Mouse (Mus musculus) embryonic facial prominence, embryonic 10.5 days (tissue): ENCODE data around the gene Tmprss4. TPM values are rescaled to one million over a fixed set of nuclear protein-coding genes. Genes with fewer than 3 reads are reported as not detected.

Experiments
- polyA plus RNA-seq: library from polyadenylated mRNA; unstranded; fragments of >200 nt; fragmentation: Nextera tagmentation; extraction: Ambion mirVana; gene quantifications from 2 replicates; pipeline ENCODE4 v1.2.1, GENCODE M21; 2016

The Tmprss4 gene
- polyA plus RNA-seq, 1 experiment from 2014 or later: 0.37 TPM

Other genes starting within 250 kb of the Tmprss4 start
- gene Ube4a, start 238.5 kb downstream of the Tmprss4 start, polyA plus RNA-seq: 23.2 and 23.7 TPM in 2 replicates
- not detected in 2 replicates for gene Cd3g, start 223.7 kb downstream of the Tmprss4 start, polyA plus RNA-seq
- gene Cd3d, start 222.3 kb downstream of the Tmprss4 start, polyA plus RNA-seq: not detected in 2 replicates
- gene Cd3e, start 194.5 kb downstream of the Tmprss4 start, polyA plus RNA-seq: not detected in 2 replicates
- 9.7 TPM in 2 replicates for gene Mpzl2, start 164.3 kb downstream of the Tmprss4 start, polyA plus RNA-seq
- gene Mpzl3, start 148.9 kb downstream of the Tmprss4 start, polyA plus RNA-seq: 2.2 and 3.7 TPM in 2 replicates
- 0.96 and 1.4 TPM in 2 replicates for gene Jaml, start 124.9 kb downstream of the Tmprss4 start, polyA plus RNA-seq
- gene Scn2b, start 86.3 kb downstream of the Tmprss4 start, polyA plus RNA-seq: 6.7 and 7.3 TPM in 2 replicates
- gene Scn4b, start 65.7 kb downstream of the Tmprss4 start, polyA plus RNA-seq: 0.48 and 0.79 TPM in 2 replicates
- not detected in 2 replicates for gene BC049352, start 22.1 kb downstream of the Tmprss4 start, polyA plus RNA-seq
- gene Il10ra, start 65.1 kb upstream of the Tmprss4 start, polyA plus RNA-seq: 0.55 and 0.59 TPM in 2 replicates
- 0.99 and 1.0 TPM in 2 replicates for gene Tmprss13, start 115.0 kb upstream of the Tmprss4 start, polyA plus RNA-seq
- gene Fxyd6, start 166.1 kb upstream of the Tmprss4 start, polyA plus RNA-seq: 128 and 131 TPM in 2 replicates
- 0.76 and 1.1 TPM in 2 replicates for gene Fxyd2, start 195.6 kb upstream of the Tmprss4 start, polyA plus RNA-seq
- gene Dscaml1, start 222.5 kb upstream of the Tmprss4 start, polyA plus RNA-seq: 0.50 and 0.67 TPM in 2 replicates